Mouse (Mus musculus) adrenal gland, adult 2 months (tissue): Measurements from ENCODE around the gene Auts2. TPM values are rescaled to one million over a fixed set of nuclear protein-coding genes. Genes with fewer than 3 reads are reported as not detected.
A peak's percentile ranks its signal among the peaks of the same experiment; 100 is the strongest.

Experiments
- DNase-seq: peaks from one replicate; pipeline ENCODE4 v3.0.0; 2021
- polyA plus RNA-seq: library from polyadenylated mRNA; depleted of rRNA; stranded (reverse); fragments of >200 nt; gene quantifications from 2 replicates; pipeline ENCODE4 v1.2.3, GENCODE M21; 2012
- total RNA-seq, 2 experiments: library from RNA; stranded (reverse); gene quantifications; 2 replicates each; pipeline ENCODE4 v1.2.3; 2021

Gene Auts2
- total and polyA plus RNA-seq, 3 experiments: 20.2 to 51.6 (median 46.3) TPM

DNA sequence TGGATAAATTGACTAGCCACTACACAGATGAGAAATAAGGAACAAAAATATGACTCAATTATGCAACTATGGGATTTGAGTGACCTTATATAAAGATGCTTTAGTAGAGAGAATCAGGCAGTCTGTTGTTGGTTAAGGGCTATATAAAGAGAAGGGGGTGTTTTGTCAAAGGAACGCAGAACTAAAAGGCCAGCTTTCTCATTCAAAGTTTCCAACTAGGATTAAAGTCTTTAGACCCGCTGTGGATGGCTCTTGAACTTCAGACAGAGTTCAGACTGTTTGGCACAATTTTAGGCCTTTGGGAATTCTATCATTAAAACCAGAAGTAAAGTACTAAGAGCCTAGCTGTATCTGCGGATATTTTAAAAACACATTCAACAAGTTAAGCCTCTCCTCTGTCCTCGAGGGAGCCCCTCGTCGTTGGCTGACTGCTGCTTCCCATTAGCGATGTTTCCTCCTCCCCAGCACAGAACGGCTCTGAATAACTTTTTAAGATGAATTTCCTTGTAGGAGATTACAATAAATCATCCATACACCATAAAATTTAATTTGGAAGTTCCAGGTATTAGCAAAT, 459.3 kb downstream of the Auts2 start:
- no peak for DNase-seq

DNA sequence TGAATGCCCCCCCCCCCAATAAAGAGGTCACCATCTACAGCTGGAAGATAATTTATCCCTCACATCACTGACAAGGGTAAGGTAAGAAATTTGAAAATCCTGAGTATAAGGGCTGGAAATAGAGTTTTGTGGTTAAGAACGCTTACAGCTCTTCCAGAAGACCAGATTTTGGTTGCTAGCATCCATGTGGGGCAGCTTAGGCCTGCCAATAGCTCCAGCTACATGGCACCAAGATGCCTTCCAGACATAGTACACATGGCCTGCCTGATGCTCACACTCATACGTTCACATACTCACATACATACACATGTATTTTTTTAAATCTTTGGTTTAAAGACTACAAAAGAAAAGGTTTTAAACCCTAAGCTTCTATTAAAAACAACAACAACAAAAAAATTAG, 467.2 kb downstream of the Auts2 start:
- no peak for DNase-seq

DNA sequence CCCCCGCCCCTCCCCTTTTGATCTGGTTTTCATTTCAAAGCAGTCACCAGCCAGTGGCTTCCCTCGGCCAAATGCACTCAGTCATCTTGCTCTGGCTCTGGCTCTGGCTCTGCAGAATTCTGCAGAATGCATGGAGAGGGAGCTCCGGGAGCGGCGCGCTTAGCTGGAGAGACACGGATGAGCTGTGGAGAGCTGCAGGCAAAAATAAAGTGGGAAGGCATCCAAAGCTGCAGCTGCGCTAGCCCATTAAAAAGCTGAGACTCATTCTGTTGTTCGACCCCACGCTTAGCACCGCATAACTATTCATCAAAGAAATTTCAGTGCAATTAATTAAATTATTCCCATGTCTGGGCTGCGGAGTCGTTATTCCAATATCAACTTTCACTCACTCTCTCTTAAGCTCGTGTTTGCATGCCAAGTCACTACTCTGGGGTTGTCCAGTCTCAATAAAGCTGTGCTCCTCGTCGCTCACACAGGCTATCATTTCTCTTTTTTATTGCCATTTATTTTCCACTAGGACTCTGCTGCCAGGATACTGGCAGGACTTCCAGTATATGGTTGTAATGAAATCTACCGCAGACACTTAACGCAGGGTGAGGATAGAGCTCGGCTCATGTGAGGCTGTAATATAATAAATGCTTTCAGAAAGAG, 468.3 kb downstream of the Auts2 start:
- DNase-seq: peak; percentile 16

DNA sequence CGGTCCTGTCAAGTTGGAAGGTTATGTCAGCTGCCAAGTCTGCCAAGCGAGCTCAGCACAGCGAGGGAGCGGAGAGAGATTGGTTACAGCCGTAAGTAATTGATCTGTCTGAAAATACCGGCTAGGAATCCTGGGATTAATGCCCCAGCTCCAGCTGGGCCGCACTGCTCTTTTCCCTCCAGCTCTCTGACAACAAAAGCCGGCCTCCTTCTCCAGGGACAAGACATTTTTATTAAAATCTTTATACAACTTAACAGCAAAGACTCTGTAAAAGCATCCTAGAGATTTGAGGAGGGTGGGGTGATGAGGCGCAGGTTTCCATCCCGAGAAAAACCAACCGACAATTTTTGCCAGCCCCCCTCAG, 468.8 kb downstream of the Auts2 start:
- DNase-seq: no peak

DNA sequence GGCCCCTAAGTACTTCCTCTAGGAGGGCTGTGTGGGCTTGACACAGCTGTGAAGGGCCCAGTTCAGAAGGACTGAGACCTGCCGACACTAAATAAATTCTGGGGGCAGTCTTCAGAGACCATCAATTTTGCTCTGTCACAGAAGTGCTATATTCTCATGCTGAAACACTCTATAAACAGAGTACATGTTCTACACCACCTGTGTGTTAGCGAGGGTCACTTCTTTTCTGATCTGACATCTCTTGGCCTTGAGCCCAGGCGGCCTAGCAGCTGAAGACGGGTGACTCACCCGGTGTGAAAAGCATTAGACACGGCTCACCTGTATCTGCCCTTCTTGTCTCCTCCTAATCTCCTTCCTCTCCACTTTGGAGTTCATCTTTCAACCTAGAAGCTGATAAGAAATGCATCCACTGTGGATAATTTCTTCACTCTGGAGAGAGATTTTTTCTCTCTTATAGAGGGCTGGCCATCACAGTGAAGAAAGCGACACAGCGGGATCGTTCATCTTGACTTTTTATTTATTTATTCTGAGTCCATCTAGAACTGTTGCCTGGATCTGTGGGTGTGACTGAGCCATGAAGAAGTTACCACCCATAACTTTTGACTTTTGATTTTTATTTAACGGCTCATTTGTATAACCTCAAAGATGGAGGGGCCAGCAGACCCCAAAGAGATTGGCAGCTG, 469.3 kb downstream of the Auts2 start:
- DNase-seq: peak; percentile 23

DNA sequence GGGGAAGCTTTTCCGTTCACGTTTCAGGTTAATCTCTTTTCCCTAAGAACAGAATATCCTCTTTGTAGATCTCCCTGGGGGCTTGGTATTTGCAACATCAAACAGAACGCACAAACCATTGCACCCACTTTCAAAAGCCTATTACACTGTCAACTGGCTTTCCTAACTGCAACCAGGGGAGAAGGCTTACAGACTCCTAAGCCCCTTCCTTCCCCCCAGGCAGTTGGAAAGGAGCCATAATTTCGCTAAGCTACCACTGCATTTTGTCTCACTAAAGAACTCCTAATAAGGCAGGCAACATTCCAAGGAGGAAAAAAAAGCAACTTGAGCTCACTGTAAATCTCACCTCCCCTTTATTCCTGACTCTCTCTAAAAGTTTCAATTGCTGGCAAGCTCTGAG, 470.8 kb downstream of the Auts2 start:
- no peak for DNase-seq

DNA sequence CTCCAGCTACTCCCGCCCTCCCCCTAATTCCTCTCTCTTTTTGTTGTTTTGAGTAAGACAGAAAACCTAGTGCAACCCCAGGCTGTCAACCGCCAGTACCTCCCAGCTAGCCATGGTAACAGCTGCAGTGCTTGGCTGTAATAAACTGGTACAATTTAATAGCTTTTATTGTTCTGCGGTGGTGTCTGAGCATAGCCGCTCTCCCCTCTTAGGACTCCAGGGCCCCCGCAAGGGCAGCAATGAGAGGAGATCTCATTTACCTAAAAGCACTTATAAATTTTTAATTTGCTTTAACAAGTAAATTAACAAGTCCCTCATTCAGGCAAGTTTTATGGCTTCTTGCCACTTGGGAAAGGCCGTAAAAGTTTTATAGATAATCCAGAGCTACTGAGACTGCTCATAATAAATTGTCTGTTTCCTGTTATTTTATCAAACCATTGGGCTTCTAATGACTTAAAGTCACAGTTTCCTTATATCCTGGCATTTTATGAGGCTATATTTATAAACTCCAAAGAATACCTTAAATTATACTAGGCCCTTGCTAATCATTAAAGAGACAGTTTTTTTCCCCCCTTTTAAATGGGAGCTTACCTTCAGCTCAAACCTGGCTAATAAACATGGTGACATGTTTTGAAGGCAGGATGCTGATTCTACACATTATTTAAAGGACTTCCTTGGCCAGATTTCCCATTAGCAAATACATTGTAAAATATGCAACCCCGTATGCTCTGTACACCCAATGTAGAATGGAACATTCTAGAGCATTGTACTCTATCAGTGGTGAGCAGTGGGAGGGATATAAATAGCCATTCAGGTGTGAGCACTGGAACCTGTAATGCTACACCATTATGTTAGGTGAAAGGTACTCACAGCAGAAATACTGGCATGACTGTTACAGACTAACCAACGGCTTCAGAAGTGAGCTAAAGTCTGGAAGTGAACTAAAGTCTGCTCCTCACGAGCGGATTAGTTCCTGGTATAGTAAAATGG, 475.1 kb downstream of the Auts2 start:
- DNase-seq: no peak

DNA sequence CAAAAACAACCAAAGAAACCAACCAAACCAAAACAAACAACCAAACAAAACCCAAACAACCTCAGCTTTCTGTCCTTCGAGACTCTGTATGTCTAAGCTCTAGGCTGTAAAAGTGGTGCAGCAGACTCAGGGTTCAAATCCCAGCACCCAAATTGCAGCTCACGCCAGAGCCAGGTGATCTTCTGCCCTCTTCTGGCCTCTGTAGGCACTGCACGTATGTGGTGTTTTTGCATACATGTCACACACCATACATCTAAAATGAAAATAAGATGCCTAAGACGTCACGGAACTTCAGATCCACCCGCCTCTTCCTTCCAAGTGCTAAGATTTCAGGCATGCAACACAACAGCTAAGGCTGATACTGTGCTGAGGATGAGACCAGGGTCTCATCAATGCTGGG, 483.0 kb downstream of the Auts2 start:
- no peak for DNase-seq

DNA sequence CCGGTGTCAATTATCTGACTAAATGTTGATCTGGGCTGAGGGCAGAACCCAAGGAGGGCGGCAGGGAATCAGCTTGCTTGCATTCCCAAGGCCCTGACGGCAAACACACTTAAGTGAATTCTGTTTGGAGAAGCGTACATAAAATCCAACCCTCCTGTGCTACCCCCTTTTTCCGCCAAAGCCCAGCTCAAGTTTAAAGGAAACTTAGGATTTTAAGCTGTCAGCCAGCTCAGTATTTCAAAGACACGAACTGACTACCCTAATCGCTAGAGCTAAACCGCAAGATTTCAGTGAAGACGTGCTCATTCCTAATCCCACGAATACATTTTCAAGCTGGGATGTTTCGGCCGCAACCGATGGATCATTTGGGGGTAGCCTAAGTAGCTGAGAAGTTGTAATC, 490.5 kb downstream of the Auts2 start:
- DNase-seq: no peak

DNA sequence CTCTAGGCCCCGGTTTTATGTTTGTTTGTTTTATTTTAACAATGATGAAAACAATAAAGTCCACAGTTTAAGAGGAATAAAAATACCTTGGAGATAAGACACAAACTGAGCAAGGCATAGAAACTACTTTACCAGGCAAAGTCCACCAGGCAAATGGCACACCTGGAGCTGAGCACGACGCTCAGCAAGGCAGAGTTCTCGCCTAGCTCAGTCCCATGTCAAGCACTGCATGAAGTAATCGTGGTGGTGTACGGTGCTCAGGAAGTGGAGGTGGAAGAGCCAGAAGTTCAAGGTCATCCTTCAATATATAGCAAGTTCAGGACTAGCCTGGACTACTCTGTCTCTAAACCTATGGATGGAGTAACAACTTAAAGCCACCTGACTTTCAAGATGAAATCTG, 503.6 kb downstream of the Auts2 start:
- no peak for DNase-seq

DNA sequence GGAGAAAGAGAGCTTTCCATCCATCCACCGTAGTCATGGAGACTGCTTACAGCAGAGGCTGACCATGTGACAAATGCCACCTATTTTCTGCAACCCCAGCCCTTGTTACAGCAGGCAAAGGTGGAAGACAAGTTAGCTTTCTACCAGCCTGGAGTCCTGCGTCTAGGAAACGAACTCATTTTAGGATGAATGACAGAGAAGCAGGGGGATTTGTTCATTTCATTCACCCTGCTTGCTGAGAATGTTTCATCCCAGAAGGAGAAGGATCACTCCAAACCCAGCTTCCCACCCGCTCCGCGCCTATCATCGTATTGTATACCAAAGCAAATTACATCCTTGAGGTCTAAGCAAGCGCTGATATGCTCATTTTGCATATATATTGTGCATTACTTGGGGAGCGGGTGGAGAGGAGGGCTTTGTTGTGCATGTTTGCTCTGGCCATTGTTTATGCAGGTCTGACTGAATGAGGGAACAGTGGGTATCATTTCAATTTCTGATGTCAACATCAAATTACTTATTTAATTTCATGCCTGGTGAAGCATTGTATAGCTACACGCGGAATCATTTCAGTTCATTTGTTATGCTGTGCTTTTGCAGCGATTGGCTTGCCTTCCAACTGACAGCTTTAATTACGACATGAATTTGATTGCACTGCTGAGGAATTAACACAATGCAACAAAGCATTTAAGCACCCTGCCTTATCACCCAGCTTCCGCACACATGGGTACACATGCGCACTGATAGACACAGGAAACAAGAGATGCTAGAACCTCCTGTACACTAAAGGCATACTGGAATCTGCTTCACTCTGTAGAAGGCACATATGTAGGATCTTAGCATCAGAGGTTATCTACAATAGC, 509.4 kb downstream of the Auts2 start:
- DNase-seq: no peak

DNA sequence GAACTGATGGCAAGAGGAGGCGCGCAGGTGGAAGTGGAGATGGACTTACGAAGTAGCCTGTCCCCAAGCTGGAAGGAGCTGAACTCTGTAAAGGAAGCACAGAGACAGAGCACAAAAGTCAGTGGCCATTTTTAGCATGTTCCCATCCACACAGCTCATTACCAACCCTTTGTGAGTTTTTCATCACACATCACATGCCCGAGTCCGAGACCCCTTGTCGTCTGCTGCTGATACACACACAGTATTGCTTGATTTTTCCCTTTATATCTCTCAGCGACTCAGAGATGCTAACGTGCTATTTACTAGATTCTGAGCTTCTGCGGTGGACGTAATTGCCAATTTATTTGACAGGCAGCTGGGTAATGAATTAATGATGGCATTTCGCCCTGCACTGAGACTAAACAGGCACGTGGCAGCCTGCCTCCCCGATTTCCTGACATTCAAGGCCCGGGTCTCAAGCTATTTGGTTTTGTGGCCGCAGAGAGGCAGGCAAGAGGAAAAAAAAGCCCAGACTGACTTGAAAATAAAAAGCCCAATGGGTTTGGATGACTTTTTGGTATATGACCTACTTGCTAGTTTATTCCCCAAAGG, 512.1 kb downstream of the Auts2 start:
- DNase-seq: no peak

DNA sequence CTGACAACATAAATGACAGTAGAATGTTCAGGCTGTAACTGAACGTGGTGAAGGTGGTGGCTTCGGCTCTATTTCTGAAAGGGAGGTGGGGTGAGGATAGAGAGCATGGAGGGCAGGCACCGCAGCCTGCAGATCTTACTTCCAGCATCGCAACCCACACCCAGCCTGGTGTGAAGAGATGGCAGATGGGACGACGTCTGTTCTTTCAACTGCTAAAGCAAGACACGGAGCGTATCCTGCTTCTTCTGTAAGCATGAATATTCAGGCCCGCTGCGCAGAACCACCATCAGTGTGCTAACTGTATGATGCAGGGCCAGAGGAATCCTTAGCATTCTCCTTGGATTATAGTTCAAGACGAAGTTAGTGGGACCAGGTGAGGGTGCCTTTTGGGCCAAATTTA, 513.5 kb downstream of the Auts2 start:
- no peak for DNase-seq

DNA sequence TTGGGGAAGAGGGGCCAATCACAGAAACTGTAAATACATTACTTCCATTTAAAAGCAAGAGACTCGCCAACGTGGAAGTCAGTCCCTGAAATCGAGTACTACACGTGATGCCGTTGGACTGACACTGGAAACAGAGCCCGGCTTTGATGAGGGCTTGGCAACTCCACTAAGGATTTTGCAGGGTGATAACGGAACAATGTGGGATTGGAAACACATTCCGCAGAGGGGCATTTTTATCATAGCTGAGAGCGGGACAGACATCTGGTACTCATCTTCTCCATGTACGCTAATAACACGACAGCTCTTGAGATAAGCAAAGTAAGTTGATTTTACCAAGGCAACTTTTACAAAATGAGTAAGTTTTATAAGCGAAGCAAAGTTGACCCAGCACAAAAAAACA, 514.1 kb downstream of the Auts2 start:
- DNase-seq: no peak

DNA sequence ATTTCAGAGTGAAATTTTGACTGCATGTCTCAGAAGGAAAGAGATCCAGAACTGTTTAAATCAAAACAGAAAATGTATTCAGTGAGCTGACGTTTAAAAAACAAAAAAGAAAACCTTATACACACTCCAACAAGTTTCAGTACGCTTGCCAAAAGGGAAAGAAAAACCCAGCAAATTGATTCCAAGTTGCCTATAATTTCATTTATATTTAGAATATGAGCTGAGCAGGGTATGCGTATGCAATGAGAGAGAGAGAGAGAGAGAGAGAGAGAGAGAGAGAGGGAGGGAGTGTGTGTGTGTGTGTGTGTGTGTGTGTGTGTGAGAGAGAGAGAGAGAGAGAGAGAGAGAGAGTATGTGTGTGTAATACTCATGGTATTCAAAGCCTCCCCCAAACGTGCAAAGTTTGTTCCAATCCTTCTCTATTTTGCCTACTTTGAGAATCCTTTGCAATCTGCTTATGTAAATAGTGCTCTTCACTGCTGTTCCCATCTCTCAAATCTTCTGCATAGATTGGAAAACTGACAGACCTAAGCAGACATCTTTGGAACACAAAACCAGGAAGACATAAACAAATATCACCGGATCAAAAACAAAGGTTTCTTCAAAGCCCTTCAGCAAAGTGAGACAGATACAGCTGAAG, 515.2 kb downstream of the Auts2 start:
- no peak for DNase-seq

DNA sequence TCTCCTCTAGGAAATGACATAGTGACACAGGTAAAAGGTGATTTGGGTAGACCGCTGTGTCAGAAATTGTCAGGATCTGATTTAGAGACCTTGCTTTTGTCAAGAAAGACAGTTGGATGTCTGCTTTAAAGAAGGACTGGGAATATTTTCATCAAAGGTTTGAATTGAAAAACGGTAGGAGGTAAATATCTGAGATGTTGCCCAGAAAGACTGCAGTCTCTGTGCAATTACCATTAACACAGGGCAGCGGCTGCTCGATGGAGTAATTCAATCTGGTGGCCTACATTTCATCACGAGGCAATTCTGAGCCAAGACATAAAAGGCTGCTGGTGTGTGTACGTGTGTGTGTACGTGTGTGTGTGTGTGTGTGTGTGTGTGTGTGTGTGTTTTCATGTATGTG, 529.8 kb downstream of the Auts2 start:
- DNase-seq: no peak

DNA sequence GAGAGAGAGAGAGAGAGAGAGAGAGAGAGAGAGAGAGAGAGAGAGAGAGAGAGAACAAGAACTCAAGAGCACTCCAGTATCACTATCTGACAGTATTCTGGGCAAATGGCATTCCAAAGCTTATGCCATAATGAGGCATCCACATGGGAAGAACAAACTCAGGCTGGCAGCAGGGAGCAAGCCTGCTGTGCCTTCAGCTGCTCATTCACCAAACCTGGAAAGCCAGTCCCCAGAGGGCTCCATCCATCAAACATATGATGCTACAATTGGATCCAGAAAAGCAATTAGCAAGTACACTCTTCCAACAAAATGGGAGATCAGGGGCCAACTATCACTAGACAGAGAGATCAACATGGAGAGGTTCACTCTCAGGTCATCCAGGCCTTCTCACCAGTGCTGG, 531.3 kb downstream of the Auts2 start:
- DNase-seq: no peak

DNA sequence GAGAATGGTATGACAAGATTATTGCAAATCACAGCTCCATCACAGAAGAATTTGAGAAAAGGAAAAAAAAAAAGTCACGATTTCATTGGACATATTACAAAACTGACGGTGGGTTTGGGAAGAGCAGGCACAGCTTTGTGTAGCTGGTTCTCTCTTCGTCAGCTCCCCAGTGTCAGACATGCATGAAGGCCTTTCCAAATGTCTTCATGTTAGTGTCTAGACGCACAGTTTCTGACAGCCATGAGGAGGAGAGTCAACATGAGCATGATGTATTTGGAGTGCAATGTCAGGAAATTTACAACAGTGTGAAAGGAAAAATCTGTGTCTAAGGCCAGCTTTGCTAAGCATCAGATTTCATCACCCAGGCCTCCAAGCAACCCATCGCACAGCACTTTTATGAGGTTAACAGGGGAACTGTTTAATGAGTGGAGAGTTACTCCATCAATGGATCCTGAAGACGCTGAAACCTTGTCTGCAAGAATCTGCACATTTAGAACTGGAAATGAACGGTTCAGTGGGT, 534.4 kb downstream of the Auts2 start:
- DNase-seq: no peak

DNA sequence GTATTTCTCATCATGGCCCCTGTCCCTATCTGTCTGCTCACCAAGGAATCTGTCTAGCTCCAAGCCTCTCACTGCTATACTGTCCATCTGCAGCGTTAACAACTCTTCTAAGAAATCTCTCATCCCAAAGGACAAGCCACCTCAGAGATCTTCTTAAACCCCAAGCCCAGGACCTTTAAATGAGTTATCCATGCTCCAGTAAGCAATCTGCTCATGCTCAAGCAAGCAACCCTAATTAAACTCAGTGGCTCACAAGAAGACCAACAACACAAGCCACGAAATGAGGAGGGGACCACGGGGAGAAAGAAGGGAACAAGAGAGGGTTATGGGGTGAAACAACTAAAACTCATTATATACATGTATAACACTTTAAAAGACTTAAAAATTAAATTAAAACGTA, 535.2 kb downstream of the Auts2 start:
- DNase-seq: no peak

DNA sequence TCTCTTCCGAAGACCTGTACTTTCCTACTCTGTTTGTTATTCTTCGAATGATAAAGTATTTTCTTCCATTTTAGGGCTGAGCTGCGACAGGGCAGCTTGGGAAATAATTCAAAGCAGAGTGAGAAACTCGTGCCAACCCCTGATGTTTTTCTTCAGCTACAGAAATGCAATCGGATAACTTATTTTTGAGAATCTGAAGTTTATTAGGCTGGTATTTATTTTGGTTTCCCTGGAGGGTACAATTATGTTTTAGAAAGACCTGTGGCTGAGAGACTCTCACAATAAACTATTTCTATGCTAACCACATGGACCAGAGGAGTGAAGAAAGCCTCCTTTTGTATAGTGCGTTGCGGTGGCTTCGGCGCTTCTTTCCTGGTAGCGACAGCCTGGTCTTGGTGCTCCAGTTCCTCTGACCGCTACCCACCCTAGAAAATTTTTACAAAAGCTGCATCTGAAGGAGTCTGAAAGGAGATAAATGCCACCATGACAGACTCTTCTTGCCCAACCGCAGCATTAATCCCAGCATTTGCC, 550.4 kb downstream of the Auts2 start:
- DNase-seq: no peak
